Mouse (Mus musculus) limb, embryonic 12.5 days (tissue): ENCODE results near the gene Dnmt3a. TPM values are rescaled to one million over a fixed set of nuclear protein-coding genes. Genes with fewer than 3 reads are reported as not detected.
A peak's percentile ranks its signal among the peaks of the same experiment; 100 is the strongest.

Source experiments
- ATAC-seq: fragments of 200-750 bp; cut with Nextera tagmentation; 2 replicates; pipeline ENCODE4 v1.8.0; 2017; ENCODE audit warnings: low read depth, moderate TSS enrichment; ENCODE audit not compliant: insufficient number of reproducible peaks, insufficient read depth, low FRiP score, low TSS enrichment
- H3K27ac ChIP-seq: fragments of 300-500 bp; sonication (generic); 2 replicates; pipeline ENCODE4 v1.5.1; 2016; ENCODE audit warnings: mild to moderate bottlenecking, moderate library complexity
- H3K27me3 ChIP-seq: fragments of 300-500 bp; sonication (generic); 2 replicates; pipeline ENCODE4 v1.6.1; 2016; ENCODE audit warnings: mild to moderate bottlenecking, moderate library complexity
- H3K36me3 ChIP-seq: fragments of 300-500 bp; sonication (generic); 2 replicates; pipeline ENCODE4 v1.6.1; 2016; ENCODE audit warnings: mild to moderate bottlenecking, moderate library complexity
- H3K4me1 ChIP-seq: fragments of 300-500 bp; sonication (generic); replicated peaks from 2 replicates; pipeline ENCODE4 v1.6.1; 2016
- H3K4me2 ChIP-seq: fragments of 300-500 bp; sonication (generic); 2 replicates; pipeline ENCODE4 v1.6.1; 2016; ENCODE audit warnings: mild to moderate bottlenecking, moderate library complexity
- H3K4me3 ChIP-seq: fragments of 300-500 bp; sonication (generic); replicated peaks from 2 replicates; pipeline ENCODE4 v1.5.1; 2016; ENCODE audit warnings: mild to moderate bottlenecking
- H3K9ac ChIP-seq: fragments of 300-500 bp; sonication (generic); replicated peaks from 2 replicates; pipeline ENCODE4 v1.6.1; 2016; ENCODE audit warnings: mild to moderate bottlenecking, moderate library complexity
- H3K9me3 ChIP-seq: fragments of 300-500 bp; sonication (generic); 2 replicates; pipeline ENCODE4 v1.6.1; 2016; ENCODE audit warnings: mild to moderate bottlenecking, moderate library complexity
- WGBS: fragments of 180-500 bp; shearing (Covaris S2); methylation state at CpG from one replicate; pipeline ENCODE4 v1.1.7; 2016; 5-methylcytosine and 5-hydroxymethylcytosine counted together
- polyA plus RNA-seq: library from polyadenylated mRNA; unstranded; fragments of >200 nt; fragmentation: Nextera tagmentation; extraction: Ambion mirVana; gene quantifications from 2 replicates; pipeline ENCODE4 v1.2.1, GENCODE M21; 2016

Gene Dnmt3a
- polyA plus RNA-seq, 1 experiment from 2014 or later, result 282 TPM

DNA sequence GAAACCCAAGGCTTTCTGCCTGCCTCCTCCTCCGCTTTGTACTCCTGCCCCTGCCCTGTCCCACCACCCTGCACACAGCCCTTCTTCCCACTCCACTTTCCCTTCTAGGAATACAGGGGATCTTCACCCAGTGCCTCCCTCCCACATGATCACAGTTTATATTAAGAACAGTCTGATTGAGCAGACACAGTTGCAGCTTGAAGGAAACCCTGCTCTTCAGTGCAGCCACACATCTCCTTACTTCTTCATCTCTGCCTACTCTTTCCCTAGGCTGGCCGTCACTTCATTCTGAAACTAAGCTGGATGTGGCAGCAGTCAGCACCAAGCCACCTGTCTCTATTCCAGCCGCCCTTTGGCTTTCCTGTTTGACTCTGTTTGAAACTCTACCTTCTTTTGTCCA, 32.2 kb upstream of the Dnmt3a start:
- H3K36me3 ChIP-seq, result peaks cover 35% of the 10 kb centered on the region; the same call in 1 of the 2 replicates
- no peak overlapping the region for H3K9ac ChIP-seq
- no peaks in the 10 kb centered on the region for H3K9me3 ChIP-seq
- H3K4me3 ChIP-seq, result no peak overlapping the region
- no peaks in the 10 kb centered on the region for H3K27me3 ChIP-seq
- H3K4me1 ChIP-seq, result no peaks in the 10 kb centered on the region
- H3K27ac ChIP-seq, result no peak overlapping the region
- 90% methylated on average over 3 of the region's 3 CpGs for WGBS
- no peak for ATAC-seq
- no peak overlapping the region for H3K4me2 ChIP-seq

DNA sequence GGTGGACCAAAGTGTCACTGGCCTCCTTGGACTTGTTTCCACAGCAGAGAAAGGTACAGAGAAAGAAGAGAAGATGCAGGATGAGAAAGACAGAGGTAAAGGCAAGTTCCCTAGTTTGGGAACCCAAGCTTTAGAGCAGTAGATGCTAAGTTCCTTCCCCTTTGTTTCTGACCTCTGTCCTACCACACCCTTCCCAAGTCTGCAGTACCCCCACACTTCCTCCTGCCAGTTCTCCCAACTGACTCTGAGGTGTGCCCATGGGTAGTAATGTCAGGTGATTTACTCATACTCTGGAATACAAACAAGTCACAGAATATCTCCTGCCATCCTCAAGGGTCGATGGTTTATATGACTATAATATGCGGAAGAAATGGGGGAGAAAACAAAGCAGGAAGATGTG, 29.8 kb upstream of the Dnmt3a start:
- ATAC-seq, result no peak
- H3K4me3 ChIP-seq, result no peak overlapping the region
- WGBS, result 88% methylated on average over 2 of the region's 2 CpGs

DNA sequence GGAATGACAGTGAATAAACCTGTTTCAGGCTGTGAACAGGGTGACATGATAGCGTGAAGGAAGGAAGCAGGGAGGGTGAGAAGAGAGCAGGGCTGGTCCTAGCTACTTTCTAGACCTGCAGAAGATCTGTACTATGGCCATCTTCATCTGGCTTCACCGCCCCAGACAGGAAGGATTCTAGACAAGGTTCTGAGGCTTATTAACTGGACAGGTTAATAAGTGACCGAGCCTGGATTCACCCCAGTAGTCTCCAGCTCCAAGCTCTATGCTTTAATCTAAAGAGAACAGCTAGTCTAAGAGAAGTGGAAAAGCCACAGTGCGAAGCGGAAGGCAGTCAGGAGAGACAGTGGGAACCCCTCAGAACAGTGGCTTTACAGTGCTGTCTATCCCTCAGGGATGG, 28.1 kb upstream of the Dnmt3a start:
- H3K4me1 ChIP-seq, result peaks cover 28% of the 10 kb centered on the region
- no peak for ATAC-seq
- H3K27me3 ChIP-seq, result no peaks in the 10 kb centered on the region
- WGBS, result 94% methylated on average over 5 of the region's 5 CpGs
- H3K36me3 ChIP-seq, result peaks cover 26% of the 10 kb centered on the region; the same call in 1 of the 2 replicates
- H3K4me2 ChIP-seq, result no peak overlapping the region
- no peak overlapping the region for H3K27ac ChIP-seq
- H3K9me3 ChIP-seq, result no peaks in the 10 kb centered on the region
- H3K4me3 ChIP-seq, result no peak overlapping the region
- H3K9ac ChIP-seq, result no peak overlapping the region

More for the DNA sequence above, 29.8 kb upstream of the Dnmt3a start:
- peaks cover 14% of the 10 kb centered on the region for H3K4me1 ChIP-seq
- H3K4me2 ChIP-seq, result no peak overlapping the region
- H3K36me3 ChIP-seq, result peaks cover 35% of the 10 kb centered on the region; the same call in 1 of the 2 replicates
- H3K27ac ChIP-seq, result no peak overlapping the region
- no peaks in the 10 kb centered on the region for H3K27me3 ChIP-seq
- no peaks in the 10 kb centered on the region for H3K9me3 ChIP-seq
- H3K9ac ChIP-seq, result no peak overlapping the region

DNA sequence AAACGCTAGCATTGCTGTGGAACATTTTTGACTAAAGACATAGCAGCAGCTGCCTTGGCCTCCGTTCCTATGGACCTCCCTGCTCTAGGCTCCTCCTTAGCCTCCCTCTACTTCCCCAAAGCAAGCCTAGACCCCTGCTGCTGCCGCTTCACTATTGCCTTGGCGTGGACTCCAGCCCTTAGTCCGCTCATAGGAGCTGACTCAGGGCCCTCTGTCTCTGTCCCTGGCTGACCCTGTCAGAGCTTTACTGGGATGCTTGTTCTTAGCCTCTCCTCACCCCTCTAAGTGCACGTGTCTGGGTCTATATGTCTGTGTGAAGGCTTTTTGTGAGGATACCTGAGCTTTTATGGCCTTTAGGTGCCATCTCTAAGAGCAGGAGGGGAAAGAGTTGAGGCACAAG, 27.5 kb upstream of the Dnmt3a start:
- Histone ChIP-seq H3K9ac (no peak overlapping the region), H3K4me3 (no peak overlapping the region), H3K4me1 (peaks cover 35% of the 10 kb centered on the region), H3K36me3 (peaks cover 20% of the 10 kb centered on the region; the same call in 1 of the 2 replicates), H3K27ac (no peak overlapping the region), H3K4me2 (no peak overlapping the region), H3K9me3 (no peaks in the 10 kb centered on the region), H3K27me3 (no peaks in the 10 kb centered on the region)
- 85% methylated on average over 6 of the region's 6 CpGs for WGBS
- ATAC-seq, result no peak

DNA sequence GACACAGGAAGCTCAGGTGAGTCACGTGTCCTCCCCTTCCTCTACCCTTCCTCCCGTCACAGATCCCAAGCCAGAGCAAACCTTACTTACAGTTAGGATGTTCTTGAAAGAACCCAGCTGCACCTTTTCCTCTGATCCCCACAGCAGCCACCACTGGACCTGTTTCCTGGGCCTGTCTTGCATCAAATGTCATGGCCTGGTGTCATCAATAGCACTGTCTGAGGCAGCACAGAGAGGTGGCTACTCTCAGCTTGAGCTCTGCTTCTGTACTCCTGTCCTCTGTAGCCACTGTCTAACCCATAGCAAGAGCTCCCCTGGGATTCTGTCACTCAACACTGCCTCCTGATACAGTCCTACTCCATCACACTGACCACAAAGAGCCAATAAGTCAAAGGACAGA, 26.2 kb upstream of the Dnmt3a start:
- Histone ChIP-seq H3K4me3 (no peak overlapping the region), H3K27ac (no peak overlapping the region), H3K27me3 (no peaks in the 10 kb centered on the region), H3K4me1 (peaks cover 44% of the 10 kb centered on the region), H3K9me3 (no peaks in the 10 kb centered on the region), H3K36me3 (peaks cover 8% of the 10 kb centered on the region; the same call in 1 of the 2 replicates), H3K9ac (no peak overlapping the region), H3K4me2 (no peak overlapping the region)
- no peak for ATAC-seq
- 72% methylated on average over 2 of the region's 2 CpGs for WGBS

DNA sequence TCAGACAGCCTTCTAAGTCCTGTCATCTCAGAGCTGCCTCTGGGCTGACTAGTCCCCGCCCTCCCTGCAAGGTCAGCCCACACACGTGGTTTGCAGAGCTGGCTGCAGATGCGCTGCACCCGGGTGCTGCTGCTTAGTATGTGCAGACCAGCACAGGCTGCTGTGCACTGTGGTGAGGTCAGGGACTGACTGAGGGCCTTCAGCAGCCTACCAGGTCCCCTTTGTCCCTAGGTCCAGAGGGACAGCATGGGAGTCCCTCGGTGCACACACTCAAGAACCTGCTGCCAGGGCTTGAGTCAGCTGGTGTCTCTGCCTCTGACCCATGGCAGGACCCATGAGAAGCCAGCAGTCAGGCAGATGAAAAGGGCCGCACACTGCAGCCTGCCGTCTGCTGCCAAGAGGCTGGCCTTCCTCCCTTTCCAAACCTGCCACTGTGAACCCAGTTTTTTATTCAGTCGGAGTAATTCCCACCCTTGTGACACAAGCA, 25.4 kb upstream of the Dnmt3a start:
- peak overlapping the region; percentile 85 for H3K27ac ChIP-seq
- no peak overlapping the region for H3K9ac ChIP-seq
- no peak overlapping the region for H3K4me3 ChIP-seq
- H3K4me1 ChIP-seq, result peaks cover 45% of the 10 kb centered on the region
- no peaks in the 10 kb centered on the region for H3K9me3 ChIP-seq
- peaks cover 8% of the 10 kb centered on the region; the same call in 1 of the 2 replicates for H3K36me3 ChIP-seq
- H3K27me3 ChIP-seq, result no peaks in the 10 kb centered on the region
- 0 out of 2 replicates have a peak overlapping the region, but pooled peaks have one; percentile 21 for H3K4me2 ChIP-seq
- peak; percentile 38; the same call in 1 of the 2 replicates for ATAC-seq
- 16% methylated on average over 8 of the region's 8 CpGs for WGBS

DNA sequence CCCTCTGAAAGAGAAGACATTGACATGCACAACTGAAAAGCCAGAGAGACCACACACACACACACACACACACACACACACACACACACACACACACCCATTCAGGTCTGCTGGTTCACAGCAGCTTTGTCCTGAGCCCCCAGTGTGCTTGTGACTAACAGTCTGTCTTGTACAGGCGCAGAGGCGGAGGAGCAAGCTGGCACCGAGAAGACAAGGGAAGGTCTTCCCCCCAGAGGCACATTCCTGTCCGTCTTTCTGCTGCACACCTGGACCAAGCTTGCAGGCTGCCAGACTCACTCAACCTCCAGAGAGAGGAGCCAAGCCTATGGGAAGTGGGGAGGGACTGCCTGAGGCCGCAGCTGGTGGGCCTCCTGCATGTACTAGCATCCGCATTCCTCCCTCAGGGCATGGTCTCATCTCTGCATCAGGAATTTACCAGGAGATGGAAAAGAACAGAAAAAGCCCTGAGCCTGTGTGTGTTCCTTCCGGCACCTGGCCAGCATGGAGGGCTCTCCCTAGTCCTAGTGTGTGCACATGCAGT, 24.8 kb upstream of the Dnmt3a start:
- Histone ChIP-seq H3K27me3 (no peaks in the 10 kb centered on the region), H3K9me3 (no peaks in the 10 kb centered on the region), H3K36me3 (peaks cover 5% of the 10 kb centered on the region; the same call in 1 of the 2 replicates), H3K4me3 (no peak overlapping the region), H3K4me1 (peaks cover 45% of the 10 kb centered on the region), H3K9ac (no peak overlapping the region), H3K4me2 (0 out of 2 replicates have a peak overlapping the region, but pooled peaks have one; percentile 21), H3K27ac (peak overlapping the region; percentile 85)
- 47% methylated on average over 7 of the region's 7 CpGs for WGBS
- peak; percentile 44 for ATAC-seq

DNA sequence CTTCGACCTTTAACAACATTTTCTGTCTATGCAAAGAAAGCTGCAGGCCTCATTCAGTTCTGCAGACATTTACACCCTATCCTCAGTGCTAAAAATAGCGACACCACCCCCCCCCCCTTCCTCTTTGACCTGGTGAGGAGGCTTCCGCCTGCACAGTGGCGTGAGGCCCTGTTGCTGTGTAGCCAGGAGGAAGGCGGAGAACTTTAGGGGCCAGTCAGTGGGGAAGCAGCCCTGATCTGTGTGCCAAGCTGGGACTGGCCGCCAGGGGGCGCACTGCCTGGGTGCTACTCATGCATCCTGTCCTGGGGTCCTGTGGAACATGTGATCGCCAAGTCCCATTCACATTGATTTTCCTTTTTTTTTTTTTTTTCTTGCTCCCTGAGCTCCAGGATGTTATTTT, 24.3 kb upstream of the Dnmt3a start:
- 9% methylated on average over 8 of the region's 8 CpGs for WGBS
- Histone ChIP-seq H3K4me1 (peaks cover 45% of the 10 kb centered on the region), H3K27ac (peak overlapping the region; percentile 85)

DNA sequence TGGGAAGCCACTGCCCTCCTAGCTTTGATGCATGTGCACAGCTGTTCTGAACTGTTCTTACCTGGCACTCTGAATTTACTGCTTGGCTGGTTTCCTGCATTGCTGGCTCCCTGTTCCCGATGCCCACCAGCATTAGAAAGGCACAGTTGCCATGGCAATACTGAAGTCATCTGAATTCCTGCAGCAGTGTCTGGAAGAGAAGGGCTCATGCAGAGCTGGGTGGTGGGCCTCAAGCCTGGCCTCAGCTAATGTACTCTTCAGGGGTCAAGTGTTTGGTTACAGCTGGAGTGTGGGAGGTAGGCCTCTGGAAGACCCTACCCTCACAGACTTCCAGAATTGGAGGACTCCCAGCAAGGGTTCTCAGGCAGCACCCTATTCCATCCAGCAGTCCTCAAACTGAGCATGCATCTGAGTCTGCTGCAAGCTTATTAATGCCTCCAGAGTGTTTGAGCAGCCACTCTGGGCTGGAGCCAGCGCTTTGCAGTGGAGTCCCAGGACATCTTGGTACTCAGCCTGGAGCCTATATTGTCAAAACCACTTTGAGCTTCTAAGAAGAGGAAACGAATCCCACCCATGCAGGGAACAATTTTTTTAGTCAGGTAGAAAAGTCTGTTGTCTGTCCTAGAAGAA, 22.5 kb upstream of the Dnmt3a start:
- no peak for ATAC-seq
- Histone ChIP-seq H3K4me3 (no peak overlapping the region), H3K4me1 (peaks cover 63% of the 10 kb centered on the region), H3K9ac (no peak overlapping the region), H3K27me3 (no peaks in the 10 kb centered on the region), H3K9me3 (no peaks in the 10 kb centered on the region), H3K4me2 (no peak overlapping the region), H3K36me3 (no peaks in the 10 kb centered on the region), H3K27ac (peak overlapping the region; percentile 35; the same call in 1 of the 2 replicates)
- WGBS, result 55% methylated on average over 3 of the region's 3 CpGs

More for the DNA sequence above, 24.3 kb upstream of the Dnmt3a start:
- Histone ChIP-seq H3K36me3 (peaks cover under 1% of the 10 kb centered on the region; the same call in 1 of the 2 replicates), H3K27me3 (no peaks in the 10 kb centered on the region), H3K4me2 (0 out of 2 replicates have a peak overlapping the region, but pooled peaks have one; percentile 21), H3K4me3 (no peak overlapping the region), H3K9ac (no peak overlapping the region), H3K9me3 (no peaks in the 10 kb centered on the region)
- peak; percentile 80 for ATAC-seq

DNA sequence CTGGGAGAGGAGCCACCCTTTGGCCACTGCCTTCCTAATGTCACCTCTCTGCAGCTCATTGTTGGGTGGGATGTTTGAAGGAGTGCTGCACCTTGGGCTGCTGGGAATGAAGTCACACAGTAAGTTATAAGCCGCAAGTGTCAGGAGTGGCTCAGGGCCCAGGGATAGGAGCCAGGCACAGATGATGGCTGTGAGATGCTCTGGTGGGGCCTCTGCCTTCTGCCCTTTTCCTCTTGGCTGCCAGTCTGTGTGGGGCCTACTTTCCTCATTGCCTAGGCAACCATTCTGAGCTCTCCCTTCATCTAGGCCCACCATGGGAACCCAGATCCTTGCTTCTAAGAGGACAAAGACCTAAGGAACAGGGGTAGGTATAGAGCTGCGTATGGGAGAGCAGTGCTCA, 21.5 kb upstream of the Dnmt3a start:
- Histone ChIP-seq H3K4me1 (peaks cover 71% of the 10 kb centered on the region), H3K4me2 (no peak overlapping the region), H3K36me3 (no peaks in the 10 kb centered on the region), H3K9ac (no peak overlapping the region), H3K9me3 (no peaks in the 10 kb centered on the region), H3K27ac (no peak overlapping the region), H3K27me3 (no peaks in the 10 kb centered on the region), H3K4me3 (no peak overlapping the region)
- WGBS, result 98% methylated on average over 2 of the region's 2 CpGs
- no peak for ATAC-seq

DNA sequence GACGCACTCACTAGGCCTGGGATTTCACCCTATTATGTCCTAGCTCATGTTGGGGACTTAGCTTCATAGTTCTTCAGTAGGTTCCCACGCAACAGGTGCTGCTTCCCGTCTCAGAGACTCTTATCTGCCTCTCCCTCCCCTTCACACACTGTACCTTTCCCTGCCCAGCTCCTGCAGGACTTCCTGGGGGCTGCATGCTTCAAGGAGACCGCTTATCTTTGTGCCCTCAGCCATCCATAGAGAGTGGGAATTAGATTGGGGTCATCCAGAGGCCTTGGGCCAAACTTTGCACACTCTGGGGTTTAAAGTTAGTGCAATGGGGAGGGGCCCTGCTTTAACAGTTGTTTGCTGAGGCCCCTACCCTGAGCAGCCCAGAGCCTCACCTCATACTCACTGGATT, 21.1 kb upstream of the Dnmt3a start:
- no peak overlapping the region for H3K4me2 ChIP-seq
- H3K9me3 ChIP-seq, result no peaks in the 10 kb centered on the region
- WGBS, result 62% methylated on average over 4 of the region's 4 CpGs
- H3K9ac ChIP-seq, result no peak overlapping the region
- no peak overlapping the region for H3K27ac ChIP-seq
- no peak overlapping the region for H3K4me3 ChIP-seq
- peaks cover 73% of the 10 kb centered on the region for H3K4me1 ChIP-seq
- H3K27me3 ChIP-seq, result no peaks in the 10 kb centered on the region
- H3K36me3 ChIP-seq, result no peaks in the 10 kb centered on the region
- ATAC-seq, result no peak
